Mouse (Mus musculus) forebrain, embryonic 10.5 days (tissue): Measurements from ENCODE around the gene Aldh3b1. TPM values are rescaled to one million over a fixed set of nuclear protein-coding genes. Genes with fewer than 3 reads are reported as not detected.
"Not testable (repeated sequence)": the region's sequence is repeated elsewhere in the genome, so short reads cannot be mapped to it uniquely, and the experiment has no call there.

Experiments used
- DNase-seq: peaks from one replicate; pipeline ENCODE4 v3.0.0-alpha.2; 2017; ENCODE audit warnings: low spot score; ENCODE audit errors: extremely low spot score
- H3K27ac ChIP-seq: fragments of 300-500 bp; sonication (generic); 2 replicates; pipeline ENCODE4 v1.5.1; 2016; ENCODE audit warnings: mild to moderate bottlenecking
- H3K27me3 ChIP-seq: fragments of 300-500 bp; sonication (generic); 2 replicates; pipeline ENCODE4 v1.6.1; 2016; ENCODE audit warnings: mild to moderate bottlenecking; ENCODE audit not compliant: poor library complexity, severe bottlenecking
- H3K36me3 ChIP-seq: fragments of 300-500 bp; sonication (generic); replicated peaks from 2 replicates; pipeline ENCODE4 v1.6.1; 2016; ENCODE audit warnings: mild to moderate bottlenecking, moderate library complexity
- H3K4me1 ChIP-seq: fragments of 300-500 bp; sonication (generic); 2 replicates; pipeline ENCODE4 v1.6.1; 2016
- H3K4me3 ChIP-seq: fragments of 300-500 bp; sonication (generic); 2 replicates; pipeline ENCODE4 v1.5.1; 2016; ENCODE audit warnings: mild to moderate bottlenecking, moderate library complexity
- H3K9me3 ChIP-seq: fragments of 300-500 bp; sonication (generic); 2 replicates; pipeline ENCODE4 v1.6.1; 2016; ENCODE audit warnings: mild to moderate bottlenecking, moderate library complexity
- WGBS: fragments of 180-500 bp; shearing (Covaris S2); methylation state at CpG from one replicate; pipeline ENCODE4 v1.1.7; 2016; 5-methylcytosine and 5-hydroxymethylcytosine counted together
- polyA plus RNA-seq: library from polyadenylated mRNA; unstranded; fragments of >200 nt; fragmentation: Nextera tagmentation; extraction: Ambion mirVana; gene quantifications from 2 replicates; pipeline ENCODE4 v1.2.1, GENCODE M21; 2016

Aldh3b1 gene
- polyA plus RNA-seq, 1 experiment from 2014 or later = 0.58 TPM

GRCm38 (mm10) chr19:3957296-3958036, 27.9 kb upstream of the Aldh3b1 start:
- DNase-seq, H3K36me3 ChIP-seq, H3K4me1 ChIP-seq, H3K4me3 ChIP-seq, H3K27me3 ChIP-seq, H3K27ac ChIP-seq, H3K9me3 ChIP-seq: not testable (repeated sequence)
- 84% methylated on average over 5 of the region's 5 CpGs for WGBS

DNA sequence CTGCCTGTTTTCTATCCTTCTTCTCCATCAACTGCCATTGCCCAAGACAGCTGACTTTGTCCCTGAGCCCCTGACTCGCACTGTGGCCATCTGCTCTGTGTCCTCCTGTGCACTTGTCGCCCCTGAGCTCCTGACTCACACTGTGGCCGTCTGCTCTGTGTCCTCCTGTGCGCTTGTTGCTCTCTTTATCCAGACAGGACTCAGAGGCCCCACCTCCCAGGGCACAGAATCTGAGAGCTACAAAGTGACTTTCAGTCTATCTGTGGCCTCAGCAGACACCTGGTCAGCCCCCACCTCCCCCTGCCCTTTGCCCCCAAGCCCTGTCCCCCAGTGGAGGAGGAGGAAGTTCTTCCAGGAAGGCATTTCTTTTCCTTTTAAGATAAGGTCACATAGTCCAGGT, 26.2 kb upstream of the Aldh3b1 start:
- Histone ChIP-seq H3K27ac (no peak overlapping the region), H3K36me3 (no peaks in the 10 kb centered on the region), H3K4me1 (no peaks in the 10 kb centered on the region), H3K4me3 (no peak overlapping the region), H3K27me3 (no peaks in the 10 kb centered on the region), H3K9me3 (no peaks in the 10 kb centered on the region)
- DNase-seq = no peak
- 69% methylated on average over 4 of the region's 4 CpGs for WGBS

- H3K9me3 ChIP-seq = no peaks in the 10 kb centered on the region
- WGBS = 85% methylated on average over 3 of the region's 3 CpGs
- H3K36me3 ChIP-seq = no peaks in the 10 kb centered on the region
- DNase-seq = no peak
- no peak overlapping the region for H3K4me3 ChIP-seq
- no peak overlapping the region for H3K27ac ChIP-seq
- no peaks in the 10 kb centered on the region for H3K27me3 ChIP-seq
- H3K4me1 ChIP-seq = no peaks in the 10 kb centered on the region
Measured at GRCm38 (mm10) chr19:3955033-3955432, 25.4 kb upstream of the Aldh3b1 start.

GRCm38 (mm10) chr19:3952099-3952498, 22.5 kb upstream of the Aldh3b1 start:
- no peak overlapping the region for H3K4me3 ChIP-seq
- WGBS = 73% methylated on average over 1 of the region's 1 CpGs
- H3K9me3 ChIP-seq = no peaks in the 10 kb centered on the region
- DNase-seq = no peak
- H3K36me3 ChIP-seq = no peaks in the 10 kb centered on the region
- H3K4me1 ChIP-seq = no peaks in the 10 kb centered on the region
- H3K27me3 ChIP-seq = no peaks in the 10 kb centered on the region
- H3K27ac ChIP-seq = no peak overlapping the region

DNA sequence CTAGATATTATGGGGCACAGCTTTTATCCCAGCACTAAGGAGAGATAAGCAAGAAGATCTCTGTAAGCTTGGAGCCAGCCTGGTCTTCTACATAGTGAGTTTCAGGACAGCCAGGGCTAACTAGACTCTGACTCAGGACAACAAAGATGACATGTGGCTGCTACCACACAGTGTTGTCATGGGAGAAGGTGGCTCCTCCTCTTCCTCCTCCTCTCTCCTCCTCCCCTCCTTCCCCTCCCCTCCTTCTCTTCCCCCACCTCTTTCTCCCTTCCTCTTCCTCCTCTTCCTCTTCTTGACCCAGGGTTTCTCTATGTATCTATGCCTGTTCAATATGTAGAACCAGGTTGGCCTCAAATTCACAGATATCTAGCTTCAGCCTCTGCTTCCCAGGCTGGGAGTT, 21.9 kb upstream of the Aldh3b1 start:
- no peak for DNase-seq
- no peak overlapping the region for H3K27ac ChIP-seq
- H3K27me3 ChIP-seq = no peaks in the 10 kb centered on the region
- no peaks in the 10 kb centered on the region for H3K4me1 ChIP-seq
- no peak overlapping the region for H3K4me3 ChIP-seq
- no peaks in the 10 kb centered on the region for H3K36me3 ChIP-seq
- no peaks in the 10 kb centered on the region for H3K9me3 ChIP-seq

DNA sequence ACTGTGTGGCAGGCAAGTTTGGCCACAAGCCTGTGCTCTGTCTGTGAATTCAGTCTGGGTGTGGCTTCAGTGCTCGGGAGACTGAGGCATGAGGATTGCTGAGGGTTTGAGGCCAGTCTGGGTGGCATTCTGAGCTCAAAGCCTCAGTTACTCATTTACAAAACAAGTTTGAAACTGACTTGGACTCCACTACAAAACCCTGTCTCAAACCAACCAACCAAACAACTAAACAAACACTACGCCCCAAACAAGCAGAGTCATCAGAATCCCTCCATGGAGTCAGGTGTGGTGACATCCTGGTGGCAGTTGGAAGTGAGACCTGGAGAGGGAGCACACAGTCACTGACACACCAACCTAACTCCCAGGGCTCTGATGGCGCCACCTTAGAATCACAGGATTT, 20.7 kb upstream of the Aldh3b1 start:
- no peak for DNase-seq
- 85% methylated on average over 3 of the region's 3 CpGs for WGBS
- Histone ChIP-seq H3K9me3 (no peaks in the 10 kb centered on the region), H3K36me3 (no peaks in the 10 kb centered on the region), H3K27me3 (no peaks in the 10 kb centered on the region), H3K4me1 (no peaks in the 10 kb centered on the region), H3K27ac (no peak overlapping the region), H3K4me3 (no peak overlapping the region)

DNA sequence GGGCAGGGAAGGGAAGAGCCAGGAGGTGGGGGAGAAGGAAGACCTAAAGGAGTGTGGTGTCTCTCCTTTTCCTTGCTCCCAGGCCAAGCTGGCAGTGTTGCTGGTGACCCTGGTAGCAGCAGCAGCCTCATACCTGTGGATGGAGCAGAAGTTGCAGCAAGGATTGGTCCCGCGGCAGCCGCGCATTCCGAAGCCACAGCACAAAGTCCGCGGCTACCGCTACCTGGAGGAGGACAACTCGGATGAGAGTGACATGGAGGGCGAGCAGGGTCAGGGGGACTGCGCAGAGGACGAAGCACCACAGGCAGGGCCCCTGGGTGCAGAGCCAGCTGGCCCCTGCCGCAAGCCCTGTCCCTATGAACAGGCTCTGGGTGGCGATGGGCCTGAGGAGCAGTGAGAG, 18.9 kb upstream of the Aldh3b1 start:
- no peak overlapping the region for H3K27ac ChIP-seq
- WGBS = 70% methylated on average over 14 of the region's 14 CpGs
- H3K4me1 ChIP-seq = no peaks in the 10 kb centered on the region
- no peak for DNase-seq
- H3K27me3 ChIP-seq = peaks cover 9% of the 10 kb centered on the region
- H3K36me3 ChIP-seq = no peaks in the 10 kb centered on the region
- H3K9me3 ChIP-seq = no peaks in the 10 kb centered on the region
- no peak overlapping the region for H3K4me3 ChIP-seq

DNA sequence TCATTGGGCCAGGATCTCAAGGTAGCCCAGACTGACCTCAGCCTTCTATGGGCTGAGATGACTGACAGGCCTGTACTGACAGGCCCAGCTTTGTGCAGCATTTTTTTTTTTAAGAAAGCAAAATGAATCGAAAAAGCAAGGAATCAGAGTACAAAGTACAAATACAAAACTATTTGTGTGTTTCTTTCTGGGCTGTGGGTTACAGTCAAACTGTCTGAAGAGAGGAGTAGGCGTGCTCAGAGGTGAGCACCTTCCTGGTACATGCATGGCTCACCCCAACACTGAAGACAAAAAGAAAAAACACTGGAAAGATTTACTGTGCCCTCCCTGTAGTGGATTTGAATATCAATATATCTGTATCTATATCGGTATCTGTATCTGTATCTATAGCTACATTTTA, 18.2 kb upstream of the Aldh3b1 start:
- H3K36me3 ChIP-seq = no peaks in the 10 kb centered on the region
- no peak overlapping the region for H3K27ac ChIP-seq
- no peaks in the 10 kb centered on the region for H3K9me3 ChIP-seq
- H3K27me3 ChIP-seq = peaks cover 16% of the 10 kb centered on the region
- peaks cover 6% of the 10 kb centered on the region for H3K4me1 ChIP-seq
- H3K4me3 ChIP-seq = no peak overlapping the region
- 84% methylated on average over 3 of the region's 3 CpGs for WGBS
- no peak for DNase-seq

DNA sequence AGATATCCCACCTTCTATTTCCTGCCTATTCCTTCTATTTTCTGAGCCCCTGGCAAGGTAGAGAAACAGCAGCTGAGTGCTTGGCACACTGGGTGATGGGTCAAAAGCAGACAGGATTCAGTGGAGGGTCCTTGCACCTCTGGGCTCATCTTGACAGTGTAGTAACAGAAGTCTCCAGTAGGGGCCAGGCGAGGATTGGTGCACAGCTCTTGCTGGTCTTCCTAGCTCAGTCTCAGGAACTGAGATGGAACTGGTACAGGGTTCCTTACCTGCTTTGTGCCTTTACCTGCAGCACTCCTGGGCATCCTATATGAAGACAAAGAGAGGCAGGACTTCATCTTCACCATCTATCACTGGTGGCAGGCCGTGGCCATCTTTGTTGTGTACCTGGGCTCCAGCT, 17.1 kb upstream of the Aldh3b1 start:
- Histone ChIP-seq H3K27me3 (peaks cover 25% of the 10 kb centered on the region), H3K27ac (no peak overlapping the region), H3K4me1 (peaks cover 8% of the 10 kb centered on the region), H3K36me3 (no peaks in the 10 kb centered on the region), H3K9me3 (no peaks in the 10 kb centered on the region), H3K4me3 (no peak overlapping the region)
- peak; percentile 63 for DNase-seq
- 13% methylated on average over 2 of the region's 2 CpGs for WGBS

DNA sequence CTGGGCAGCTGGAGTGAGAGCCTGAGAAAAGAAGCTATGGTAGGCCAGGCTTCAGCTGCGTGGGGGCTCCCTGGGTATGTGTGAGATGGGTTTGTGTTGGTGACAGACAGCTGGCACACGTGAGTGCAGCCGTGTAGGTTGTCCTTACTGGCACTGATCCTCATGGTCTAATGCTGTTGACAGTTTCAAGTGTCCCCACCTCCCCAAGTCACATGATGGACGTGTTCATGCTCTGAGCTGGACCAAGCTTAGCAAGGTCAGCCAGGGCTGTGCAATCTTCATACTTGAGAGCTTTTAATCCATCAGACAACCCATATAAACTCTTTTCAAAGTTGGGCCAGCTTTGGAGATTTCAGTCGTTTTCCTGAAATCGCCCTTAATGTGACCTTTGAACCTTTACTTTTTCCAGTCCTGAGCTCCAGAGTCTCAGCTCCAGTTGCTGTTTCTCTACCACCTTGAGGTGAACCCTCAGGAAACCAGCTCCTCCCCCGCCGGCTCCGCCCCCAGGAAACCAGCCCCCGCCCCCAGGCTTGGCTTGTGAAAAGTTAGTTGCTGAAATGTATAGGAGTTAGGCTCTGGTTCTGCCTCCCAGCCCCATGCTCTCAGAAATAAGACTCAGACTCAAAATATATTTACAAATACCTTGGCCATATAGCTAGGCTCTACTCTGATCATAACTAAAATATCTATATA, 16.4 kb upstream of the Aldh3b1 start:
- Histone ChIP-seq H3K4me1 (peaks cover 8% of the 10 kb centered on the region), H3K36me3 (no peaks in the 10 kb centered on the region), H3K9me3 (no peaks in the 10 kb centered on the region), H3K4me3 (no peak overlapping the region), H3K27me3 (peaks cover 25% of the 10 kb centered on the region), H3K27ac (no peak overlapping the region)
- no peak for DNase-seq
- 35% methylated on average over 10 of the region's 10 CpGs for WGBS

DNA sequence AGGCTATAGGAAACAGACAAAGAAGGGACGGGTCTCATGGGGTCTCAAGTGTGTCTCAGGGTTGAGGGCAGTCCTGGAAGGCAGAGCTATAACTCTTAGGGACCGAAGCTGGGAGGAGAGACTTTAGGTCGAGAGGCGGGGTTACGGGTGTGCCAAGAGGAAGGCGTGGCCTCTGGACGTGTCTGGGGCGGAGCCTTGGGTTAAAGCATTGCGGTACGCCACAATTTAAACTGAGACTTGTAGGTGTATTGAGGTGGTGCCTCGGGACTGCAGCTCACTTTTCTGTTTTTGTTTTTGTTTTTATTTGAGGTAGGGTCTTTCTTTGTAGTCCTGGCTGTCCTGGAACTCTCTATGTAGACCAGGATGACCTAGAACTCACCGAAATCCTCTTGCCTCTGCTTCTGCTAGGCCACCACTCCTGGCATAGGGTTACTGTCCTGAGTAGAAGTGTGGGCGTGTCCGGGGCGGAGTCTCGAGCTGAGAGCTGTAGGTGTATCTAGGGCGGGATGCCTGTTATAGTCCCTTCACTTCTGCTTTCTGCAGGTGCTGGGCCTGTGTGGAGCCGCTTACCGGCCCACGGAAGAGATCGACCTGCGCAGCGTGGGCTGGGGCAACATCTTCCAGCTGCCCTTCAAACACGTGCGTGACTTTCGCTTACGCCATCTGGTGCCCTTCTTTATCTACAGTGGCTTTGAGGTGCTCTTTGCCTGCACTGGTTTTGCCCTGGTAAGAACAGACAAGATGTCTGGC, 13.6 kb upstream of the Aldh3b1 start:
- no peaks in the 10 kb centered on the region for H3K9me3 ChIP-seq
- H3K4me3 ChIP-seq = no peak overlapping the region
- H3K36me3 ChIP-seq = no peaks in the 10 kb centered on the region
- 19% methylated on average over 27 of the region's 27 CpGs for WGBS
- peaks cover 8% of the 10 kb centered on the region for H3K4me1 ChIP-seq
- no peak for DNase-seq
- H3K27me3 ChIP-seq = peaks cover 25% of the 10 kb centered on the region
- H3K27ac ChIP-seq = no peak overlapping the region

GRCm38 (mm10) chr19:3942315-3942714, 12.7 kb upstream of the Aldh3b1 start:
- Histone ChIP-seq H3K27me3 (peaks cover 25% of the 10 kb centered on the region), H3K4me1 (peaks cover 8% of the 10 kb centered on the region), H3K36me3 (no peaks in the 10 kb centered on the region), H3K27ac (no peak overlapping the region), H3K9me3 (no peaks in the 10 kb centered on the region), H3K4me3 (no peak overlapping the region)
- no peak for DNase-seq
- 85% methylated on average over 7 of the region's 7 CpGs for WGBS
